Mouse (Mus musculus): ENCODE results near the gene Igsf1. TPM values are rescaled to one million over a fixed set of nuclear protein-coding genes. Genes with fewer than 3 reads are reported as not detected.
A peak's percentile ranks its signal among the peaks of the same experiment; 100 is the strongest.

Igsf1 gene
- 10 to 100 TPM in 1 of 2 experiments, 1 to 10 TPM in 1; 8.4 to 11.6 TPM for total RNA-seq (2021)
- long read RNA-seq, full-length matches to known transcripts = 4 of 9 reads
- long read RNA-seq, partial matches to known transcripts = 1 of 9 reads
- long read RNA-seq, other reads (novel, unspliced or antisense) = 4 of 9 reads

DNA sequence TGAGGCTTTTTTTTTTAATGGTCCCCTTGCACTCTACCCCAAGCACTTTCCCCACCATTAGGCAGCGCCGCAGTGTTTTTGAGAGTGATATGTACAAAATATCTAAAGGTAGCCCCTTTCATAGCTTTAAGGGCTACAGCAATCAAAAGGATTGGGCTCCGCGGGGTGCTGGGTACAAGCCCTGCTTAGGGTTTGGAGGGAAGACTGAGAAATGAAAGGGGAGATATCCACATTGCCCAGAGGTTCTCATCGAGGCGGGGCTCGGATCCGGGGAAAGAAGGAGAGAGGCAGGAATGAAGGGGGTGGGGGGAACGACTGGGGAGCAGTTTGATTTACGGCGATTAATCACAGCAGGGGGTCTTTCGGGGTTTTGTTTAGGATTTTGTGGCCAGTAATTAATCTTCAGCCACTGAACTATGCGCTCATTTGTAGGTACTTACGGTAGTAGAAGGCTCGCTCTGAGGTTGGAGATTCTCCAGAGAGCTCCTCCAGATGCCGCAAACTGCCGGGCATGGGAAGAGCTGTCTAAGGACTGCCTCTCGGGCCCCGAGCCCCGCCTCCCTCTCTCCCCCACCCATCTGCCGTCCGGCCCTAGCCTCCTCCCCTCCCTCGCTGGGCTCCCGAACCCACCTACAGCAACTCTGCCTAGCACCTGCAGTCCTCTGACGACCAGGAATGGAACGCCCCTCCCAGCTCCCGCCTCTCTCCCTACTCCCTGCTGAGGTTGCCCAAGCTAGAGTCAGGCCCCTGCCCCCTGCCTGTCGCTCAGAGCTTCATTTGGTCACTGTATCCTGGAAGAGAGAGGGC is at the start of gene Igsf1:
Gene Igsf1 (minus strand): TSS at position 537 of the 807 bp plus-strand sequence.
- DNase-seq (ENCODE audit: low spot score in 2 of 2) = peak in 1 of 2 experiments; percentile 42

DNA sequence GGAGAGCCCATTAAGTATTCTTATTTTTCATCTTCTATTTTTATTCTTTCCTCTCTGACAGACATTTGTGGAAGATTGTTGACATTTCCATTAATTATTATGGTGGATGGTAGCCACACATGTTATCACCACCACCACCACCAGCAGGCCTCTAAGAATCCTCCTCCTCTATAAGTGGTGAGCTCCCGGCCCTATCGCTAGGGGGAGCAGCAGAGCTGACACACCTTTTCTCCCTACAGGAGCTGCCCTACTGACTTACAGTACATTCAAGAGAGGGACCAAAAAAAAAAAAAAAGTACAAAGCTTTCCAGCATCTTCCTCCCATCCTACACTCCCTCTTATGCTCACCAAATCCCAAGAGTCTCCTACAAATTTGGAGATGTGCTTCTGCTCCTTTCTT is 26.7 kb downstream of the Igsf1 start:
- no peak for DNase-seq (ENCODE audit: low spot score in 2 of 2)

DNA sequence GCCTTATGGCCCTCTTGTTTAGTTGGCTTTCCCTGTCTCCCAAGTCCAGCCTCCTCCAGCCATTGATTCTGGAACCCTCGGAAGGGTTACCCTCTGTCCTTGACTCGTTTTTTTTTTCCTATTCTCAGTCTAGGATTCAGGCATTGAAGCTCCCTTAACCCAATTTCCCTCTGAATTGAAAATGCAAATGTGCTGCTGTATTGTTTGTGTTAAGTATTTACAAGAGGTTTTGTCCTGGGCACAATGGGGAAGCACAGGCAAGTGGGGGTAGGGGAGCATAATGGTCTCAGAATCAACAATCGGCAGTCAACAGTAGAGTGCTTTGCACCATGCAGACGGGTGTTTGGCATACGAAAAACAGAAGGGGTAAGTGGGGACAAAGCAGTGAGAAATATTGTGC is 52.4 kb downstream of the Igsf1 start:
- DNase-seq (ENCODE audit: low spot score in 2 of 2) = peak in 1 of 2 experiments; percentile 1

GRCm38 (mm10) chrX:49734959-49735358 is 62.6 kb downstream of the Igsf1 start, which contains the start of gene Olfr1321:
Olfr1321 (minus strand) TSS chrX:49735059.
- DNase-seq (ENCODE audit: low spot score in 2 of 2) = no peak

Other genes starting within 250 kb of the Igsf1 start
- not detected for gene Olfr1320, start 125.4 kb downstream of the Igsf1 start, total RNA-seq (2021)
- not detected for gene Olfr1321, start 62.7 kb downstream of the Igsf1 start, total RNA-seq (2021)
- not detected for gene Olfr1322, start 93.7 kb upstream of the Igsf1 start, total RNA-seq (2021)
- gene Olfr1323, start 221.6 kb upstream of the Igsf1 start, total RNA-seq (2021) = not detected